Mouse (Mus musculus): ENCODE results near the gene D930007J09Rik. TPM values are rescaled to one million over a fixed set of nuclear protein-coding genes. Genes with fewer than 3 reads are reported as not detected.

The D930007J09Rik gene
- total and polyA plus RNA-seq, 2 experiments, result not detected

- DNase-seq (ENCODE audit: extremely low read depth, low read depth, low spot score), result no peak
- TF ChIP-seq POLR2A (IDR thresholded peaks at IDR 0.05; ENCODE audit: extremely low read depth, insufficient read depth, low read length), result no peak
- no peak for TF ChIP-seq CTCF (IDR thresholded peaks at IDR 0.05; ENCODE audit: low read depth, low read length)
- no peaks in the 10 kb centered on the region for H3K36me3 ChIP-seq (ENCODE audit: control insufficient read depth, insufficient read depth, low read length)
- H3K27me3 ChIP-seq (ENCODE audit: control insufficient read depth, insufficient read depth, low read length), result no peaks in the 10 kb centered on the region
- H3K79me2 ChIP-seq (ENCODE audit: control insufficient read depth, insufficient read depth, low read length), result no peaks in the 10 kb centered on the region
- no peak within 1 kb of the TSS for H3K9ac ChIP-seq (ENCODE audit: low read depth, low read length)
- no peaks in the 10 kb centered on the region for H3K4me1 ChIP-seq (ENCODE audit: control insufficient read depth, insufficient read depth, low read length)
- WGBS, result 86% methylated on average over 8 of the region's 8 CpGs
- H3K27ac ChIP-seq (replicated peaks; ENCODE audit: insufficient read depth, low read depth, low read length), result no peak within 1 kb of the TSS
- H3K4me3 ChIP-seq (ENCODE audit: insufficient read depth, low read depth, low read length), result no peak within 1 kb of the TSS
Measured at GRCm38 (mm10) chr13:32783816-32784215, 18.8 kb downstream of the D930007J09Rik start, which contains the start of gene Mylk4. Mylk4 (minus strand) TSS chr13:32783954.

- H3K4me3 ChIP-seq (ENCODE audit: insufficient read depth, low read depth, low read length), result no peak overlapping the region
- WGBS, result 61% methylated on average over 5 of the region's 5 CpGs
- TF ChIP-seq CTCF (IDR thresholded peaks at IDR 0.05; ENCODE audit: low read depth, low read length) (peak; percentile 34; the same call in 1 of the 2 replicates), POLR2A (IDR thresholded peaks at IDR 0.05; ENCODE audit: extremely low read depth, insufficient read depth, low read length) (no peak)
Measured at GRCm38 (mm10) chr13:32783055-32783454, 19.6 kb downstream of the D930007J09Rik start.

GRCm38 (mm10) chr13:32778861-32779260 is 23.8 kb downstream of the D930007J09Rik start:
- WGBS, result 83% methylated on average over 3 of the region's 3 CpGs
- DNase-seq (ENCODE audit: extremely low read depth, low read depth, low spot score), result no peak
- no peak overlapping the region for H3K4me3 ChIP-seq (ENCODE audit: insufficient read depth, low read depth, low read length)

More at GRCm38 (mm10) chr13:32783055-32783454, 19.6 kb downstream of the D930007J09Rik start:
- H3K27me3 ChIP-seq (ENCODE audit: control insufficient read depth, insufficient read depth, low read length), result no peaks in the 10 kb centered on the region
- H3K27ac ChIP-seq (replicated peaks; ENCODE audit: insufficient read depth, low read depth, low read length), result no peak overlapping the region
- H3K9ac ChIP-seq (ENCODE audit: low read depth, low read length), result no peak overlapping the region
- H3K36me3 ChIP-seq (ENCODE audit: control insufficient read depth, insufficient read depth, low read length), result no peaks in the 10 kb centered on the region
- no peaks in the 10 kb centered on the region for H3K4me1 ChIP-seq (ENCODE audit: control insufficient read depth, insufficient read depth, low read length)
- no peak for DNase-seq (ENCODE audit: extremely low read depth, low read depth, low spot score)
- H3K79me2 ChIP-seq (ENCODE audit: control insufficient read depth, insufficient read depth, low read length), result no peaks in the 10 kb centered on the region

GRCm38 (mm10) chr13:32776350-32776749 is 26.3 kb downstream of the D930007J09Rik start:
- Histone ChIP-seq H3K4me3 (ENCODE audit: insufficient read depth, low read depth, low read length) (no peak overlapping the region), H3K79me2 (ENCODE audit: control insufficient read depth, insufficient read depth, low read length) (no peaks in the 10 kb centered on the region), H3K4me1 (ENCODE audit: control insufficient read depth, insufficient read depth, low read length) (no peaks in the 10 kb centered on the region), H3K27ac (replicated peaks; ENCODE audit: insufficient read depth, low read depth, low read length) (no peak overlapping the region), H3K27me3 (ENCODE audit: control insufficient read depth, insufficient read depth, low read length) (no peaks in the 10 kb centered on the region), H3K9ac (ENCODE audit: low read depth, low read length) (no peak overlapping the region), H3K36me3 (ENCODE audit: control insufficient read depth, insufficient read depth, low read length) (no peaks in the 10 kb centered on the region)
- 92% methylated on average over 10 of the region's 10 CpGs for WGBS
- no peak for DNase-seq (ENCODE audit: extremely low read depth, low read depth, low spot score)
- TF ChIP-seq POLR2A (IDR thresholded peaks at IDR 0.05; ENCODE audit: extremely low read depth, insufficient read depth, low read length), result no peak
- TF ChIP-seq CTCF (IDR thresholded peaks at IDR 0.05; ENCODE audit: low read depth, low read length), result no peak

More at GRCm38 (mm10) chr13:32778861-32779260, 23.8 kb downstream of the D930007J09Rik start:
- no peak for TF ChIP-seq CTCF (IDR thresholded peaks at IDR 0.05; ENCODE audit: low read depth, low read length)
- TF ChIP-seq POLR2A (IDR thresholded peaks at IDR 0.05; ENCODE audit: extremely low read depth, insufficient read depth, low read length), result no peak
- H3K27ac ChIP-seq (replicated peaks; ENCODE audit: insufficient read depth, low read depth, low read length), result no peak overlapping the region
- H3K79me2 ChIP-seq (ENCODE audit: control insufficient read depth, insufficient read depth, low read length), result no peaks in the 10 kb centered on the region
- no peaks in the 10 kb centered on the region for H3K36me3 ChIP-seq (ENCODE audit: control insufficient read depth, insufficient read depth, low read length)
- H3K4me1 ChIP-seq (ENCODE audit: control insufficient read depth, insufficient read depth, low read length), result no peaks in the 10 kb centered on the region
- no peak overlapping the region for H3K9ac ChIP-seq (ENCODE audit: low read depth, low read length)
- no peaks in the 10 kb centered on the region for H3K27me3 ChIP-seq (ENCODE audit: control insufficient read depth, insufficient read depth, low read length)

- Histone ChIP-seq H3K79me2 (ENCODE audit: control insufficient read depth, insufficient read depth, low read length) (no peaks in the 10 kb centered on the region), H3K36me3 (ENCODE audit: control insufficient read depth, insufficient read depth, low read length) (no peaks in the 10 kb centered on the region), H3K4me3 (ENCODE audit: insufficient read depth, low read depth, low read length) (no peak overlapping the region), H3K4me1 (ENCODE audit: control insufficient read depth, insufficient read depth, low read length) (no peaks in the 10 kb centered on the region), H3K27ac (replicated peaks; ENCODE audit: insufficient read depth, low read depth, low read length) (no peak overlapping the region), H3K27me3 (ENCODE audit: control insufficient read depth, insufficient read depth, low read length) (no peaks in the 10 kb centered on the region), H3K9ac (ENCODE audit: low read depth, low read length) (no peak overlapping the region)
- TF ChIP-seq CTCF (IDR thresholded peaks at IDR 0.05; ENCODE audit: low read depth, low read length) (no peak), POLR2A (IDR thresholded peaks at IDR 0.05; ENCODE audit: extremely low read depth, insufficient read depth, low read length) (no peak)
- 81% methylated on average over 9 of the region's 9 CpGs for WGBS
- peak; percentile 63 for DNase-seq (ENCODE audit: extremely low read depth, low read depth, low spot score)
Measured at GRCm38 (mm10) chr13:32775889-32776288, 26.8 kb downstream of the D930007J09Rik start.

GRCm38 (mm10) chr13:32769960-32770359 is 32.7 kb downstream of the D930007J09Rik start:
- TF ChIP-seq CTCF (IDR thresholded peaks at IDR 0.05; ENCODE audit: low read depth, low read length), result no peak
- no peak for TF ChIP-seq POLR2A (IDR thresholded peaks at IDR 0.05; ENCODE audit: extremely low read depth, insufficient read depth, low read length)
- Histone ChIP-seq H3K36me3 (ENCODE audit: control insufficient read depth, insufficient read depth, low read length) (no peaks in the 10 kb centered on the region), H3K27me3 (ENCODE audit: control insufficient read depth, insufficient read depth, low read length) (no peaks in the 10 kb centered on the region), H3K4me3 (ENCODE audit: insufficient read depth, low read depth, low read length) (no peak overlapping the region), H3K27ac (replicated peaks; ENCODE audit: insufficient read depth, low read depth, low read length) (no peak overlapping the region), H3K79me2 (ENCODE audit: control insufficient read depth, insufficient read depth, low read length) (no peaks in the 10 kb centered on the region), H3K4me1 (ENCODE audit: control insufficient read depth, insufficient read depth, low read length) (no peaks in the 10 kb centered on the region), H3K9ac (ENCODE audit: low read depth, low read length) (no peak overlapping the region)
- 41% methylated on average over 3 of the region's 3 CpGs for WGBS
- DNase-seq (ENCODE audit: extremely low read depth, low read depth, low spot score), result no peak
